Mouse (Mus musculus): ENCODE results near the gene Egln3.

- no peak for TF ChIP-seq POLR2A (IDR thresholded peaks at IDR 0.05; ENCODE audit: borderline replicate concordance, extremely low read depth, insufficient read depth, insufficient read length, poor library complexity, severe bottlenecking)
- no peak for TF ChIP-seq CTCF (IDR thresholded peaks at IDR 0.05; ENCODE audit: borderline replicate concordance, extremely low read depth, insufficient read depth, insufficient read length)
Measured at GRCm38 (mm10) chr12:54192305-54192661, 11.4 kb downstream of the Egln3 start.

Measured in brain, embryonic 14.5 days (tissue).